Mouse (Mus musculus): Measurements from ENCODE around the gene Nppa. TPM values are rescaled to one million over a fixed set of nuclear protein-coding genes. Genes with fewer than 3 reads are reported as not detected.

Gene Nppa
- total RNA-seq (2023; ENCODE audit: inconsistent age), result not detected in 4 replicates

GRCm38 (mm10) chr4:148000202-148000772 lies at the start of gene Nppa:
TSS of gene Nppa (plus strand) at chr4:148000722.

GRCm38 (mm10) chr4:147985205-147986132 lies 15.1 kb upstream of the Nppa start, which contains the start of gene Nppb:
TSS of gene Nppb (plus strand) at chr4:147985788.

GRCm38 (mm10) chr4:148038600-148039253 lies 38.2 kb downstream of the Nppa start, which contains the start of the genes Clcn6 and Mthfr:
TSS of gene Clcn6 (minus strand) at chr4:148038821.
TSS of gene Mthfr (plus strand) at chr4:148039077.

Other genes with a start within 250 kb of the Nppa start
- 11.5 to 13.7 TPM (median 12.9 TPM) in 4 replicates for gene Zfp984, start 190.9 kb upstream of the Nppa start, total RNA-seq (2023; ENCODE audit: inconsistent age)
- 7.1 to 13.3 TPM (median 9.9 TPM) in 4 replicates for gene Zfp933, start 152.4 kb upstream of the Nppa start, total RNA-seq (2023; ENCODE audit: inconsistent age)
- 42.8 to 49.4 TPM (median 44.6 TPM) in 4 replicates for gene Miip, start 131.9 kb upstream of the Nppa start, total RNA-seq (2023; ENCODE audit: inconsistent age)
- 7.9 to 12.4 TPM (median 10.7 TPM) in 4 replicates for gene Fv1, start 131.7 kb upstream of the Nppa start, total RNA-seq (2023; ENCODE audit: inconsistent age)
- gene Mfn2, start 96.0 kb upstream of the Nppa start, total RNA-seq (2023; ENCODE audit: inconsistent age), result 46.9 to 54.1 TPM (median 49.2 TPM) in 4 replicates
- gene Plod1, start 64.0 kb upstream of the Nppa start, total RNA-seq (2023; ENCODE audit: inconsistent age), result 5.7 to 8.3 TPM (median 6.9 TPM) in 4 replicates
- gene 2510039O18Rik, start 59.8 kb upstream of the Nppa start, total RNA-seq (2023; ENCODE audit: inconsistent age), result 62.9 to 69.5 TPM (median 66.9 TPM) in 4 replicates
- not detected in 4 replicates for gene Nppb, start 14.9 kb upstream of the Nppa start, total RNA-seq (2023; ENCODE audit: inconsistent age)
- 37.7 to 48.9 TPM (median 41.3 TPM) in 4 replicates for gene Clcn6, start 38.1 kb downstream of the Nppa start, total RNA-seq (2023; ENCODE audit: inconsistent age)
- 14.1 to 18.0 TPM (median 15.4 TPM) in 4 replicates for gene Mthfr, start 38.4 kb downstream of the Nppa start, total RNA-seq (2023; ENCODE audit: inconsistent age)
- gene Agtrap, start 87.3 kb downstream of the Nppa start, total RNA-seq (2023; ENCODE audit: inconsistent age), result 10.7 to 19.8 TPM (median 15.4 TPM) in 4 replicates
- gene Mad2l2, start 129.7 kb downstream of the Nppa start, total RNA-seq (2023; ENCODE audit: inconsistent age), result 21.2 to 32.6 TPM (median 27.7 TPM) in 4 replicates
- not detected in 4 replicates for gene Draxin, start 130.0 kb downstream of the Nppa start, total RNA-seq (2023; ENCODE audit: inconsistent age)
- gene Fbxo6, start 151.4 kb downstream of the Nppa start, total RNA-seq (2023; ENCODE audit: inconsistent age), result 14.8 to 17.0 TPM (median 15.4 TPM) in 4 replicates
- 6.9 to 9.2 TPM (median 8.4 TPM) in 4 replicates for gene Fbxo44, start 159.8 kb downstream of the Nppa start, total RNA-seq (2023; ENCODE audit: inconsistent age)
- not detected in 4 replicates for gene Fbxo2, start 159.9 kb downstream of the Nppa start, total RNA-seq (2023; ENCODE audit: inconsistent age)